Mouse (Mus musculus) brown adipose tissue, adult 24 weeks (tissue): ENCODE measurements around the gene Nucks1. TPM values are rescaled to one million over a fixed set of nuclear protein-coding genes. Genes with fewer than 3 reads are reported as not detected.

Source experiments
- H3K27ac ChIP-seq: fragments of 200-500 bp; replicated peaks from 2 replicates; pipeline ENCODE4 v1.5.1; 2012; ENCODE audit warnings: low read depth, mild to moderate bottlenecking, low read length
- H3K4me1 ChIP-seq: fragments of 200-500 bp; 2 replicates; pipeline ENCODE4 v1.6.1; 2012; ENCODE audit warnings: low read length, mixed read lengths; ENCODE audit not compliant: control insufficient read depth, insufficient read depth, insufficient read length
- H3K4me3 ChIP-seq: fragments of 200-500 bp; 2 replicates; pipeline ENCODE4 v1.5.1; 2012; ENCODE audit warnings: low read depth, mild to moderate bottlenecking, low read length, moderate library complexity; ENCODE audit not compliant: insufficient read depth
- polyA plus RNA-seq: library from polyadenylated mRNA; stranded (reverse); fragments of >200 nt; gene quantifications from 2 replicates; pipeline ENCODE4 v1.2.4, GENCODE M21; 2012; ENCODE audit not compliant: missing spikeins, insufficient read depth, insufficient read length

Gene Nucks1
- polyA plus RNA-seq, 1 experiment, result 44.2 TPM

GRCm38 (mm10) chr1:131945674-131946440, 35.5 kb downstream of the Nucks1 start:
- H3K4me3 ChIP-seq, result no peak overlapping the region
- no peak overlapping the region for H3K27ac ChIP-seq
- H3K4me1 ChIP-seq, result no peaks in the 10 kb centered on the region

GRCm38 (mm10) chr1:131946462-131947215, 36.3 kb downstream of the Nucks1 start:
- Histone ChIP-seq H3K4me3 (no peak overlapping the region), H3K27ac (no peak overlapping the region), H3K4me1 (no peaks in the 10 kb centered on the region)

GRCm38 (mm10) chr1:131947997-131948525, 37.7 kb downstream of the Nucks1 start:
- Histone ChIP-seq H3K4me3 (no peak overlapping the region), H3K4me1 (no peaks in the 10 kb centered on the region)

GRCm38 (mm10) chr1:131954242-131954865, 44.0 kb downstream of the Nucks1 start:
- no peak overlapping the region for H3K27ac ChIP-seq
- no peaks in the 10 kb centered on the region for H3K4me1 ChIP-seq
- H3K4me3 ChIP-seq, result no peak overlapping the region

More at GRCm38 (mm10) chr1:131947997-131948525, 37.7 kb downstream of the Nucks1 start:
- H3K27ac ChIP-seq, result no peak overlapping the region

GRCm38 (mm10) chr1:131955131-131955757, 44.9 kb downstream of the Nucks1 start:
- Histone ChIP-seq H3K27ac (no peak overlapping the region), H3K4me1 (no peaks in the 10 kb centered on the region), H3K4me3 (no peak overlapping the region)

GRCm38 (mm10) chr1:131957416-131957815, 47.1 kb downstream of the Nucks1 start:
- Histone ChIP-seq H3K4me3 (no peak overlapping the region), H3K27ac (no peak overlapping the region), H3K4me1 (no peaks in the 10 kb centered on the region)

- Histone ChIP-seq H3K27ac (no peak overlapping the region), H3K4me1 (no peaks in the 10 kb centered on the region), H3K4me3 (no peak overlapping the region)
Observed at GRCm38 (mm10) chr1:131961004-131961403, 50.7 kb downstream of the Nucks1 start.

- Histone ChIP-seq H3K27ac (no peak within 1 kb of the TSS), H3K4me3 (peak within 1 kb of the TSS; percentile 69), H3K4me1 (no peaks in the 10 kb centered on the region)
Observed at GRCm38 (mm10) chr1:131962606-131963084, 52.3 kb downstream of the Nucks1 start, which contains the start of gene Slc45a3. TSS of gene Slc45a3 (plus strand) at chr1:131962967.

- Histone ChIP-seq H3K27ac (no peak overlapping the region), H3K4me1 (no peaks in the 10 kb centered on the region), H3K4me3 (peak overlapping the region; percentile 69)
Observed at GRCm38 (mm10) chr1:131963085-131963951, 53.0 kb downstream of the Nucks1 start.

GRCm38 (mm10) chr1:131964100-131964499, 53.8 kb downstream of the Nucks1 start:
- no peaks in the 10 kb centered on the region for H3K4me1 ChIP-seq
- 0 out of 2 replicates have a peak overlapping the region, but pooled peaks have one; percentile 69 for H3K4me3 ChIP-seq
- no peak overlapping the region for H3K27ac ChIP-seq

GRCm38 (mm10) chr1:131964580-131964979, 54.2 kb downstream of the Nucks1 start:
- Histone ChIP-seq H3K27ac (no peak overlapping the region), H3K4me3 (no peak overlapping the region), H3K4me1 (no peaks in the 10 kb centered on the region)

- Histone ChIP-seq H3K4me1 (no peaks in the 10 kb centered on the region), H3K27ac (no peak overlapping the region), H3K4me3 (no peak overlapping the region)
Observed at GRCm38 (mm10) chr1:131965818-131966217, 55.5 kb downstream of the Nucks1 start.

GRCm38 (mm10) chr1:131967336-131967735, 57.0 kb downstream of the Nucks1 start:
- H3K27ac ChIP-seq, result no peak overlapping the region
- no peaks in the 10 kb centered on the region for H3K4me1 ChIP-seq
- no peak overlapping the region for H3K4me3 ChIP-seq

GRCm38 (mm10) chr1:131968556-131968955, 58.2 kb downstream of the Nucks1 start:
- Histone ChIP-seq H3K27ac (no peak overlapping the region), H3K4me1 (no peaks in the 10 kb centered on the region)

More at GRCm38 (mm10) chr1:131968556-131968955, 58.2 kb downstream of the Nucks1 start:
- H3K4me3 ChIP-seq, result no peak overlapping the region
